Mouse (Mus musculus): ENCODE measurements around the gene Mknk2. TPM values are rescaled to one million over a fixed set of nuclear protein-coding genes. Genes with fewer than 3 reads are reported as not detected.
A peak's percentile ranks its signal among the peaks of the same experiment; 100 is the strongest.

Mknk2 gene
- total and polyA plus RNA-seq, 2 experiments from 2014 or later: 43.6 to 69.8 TPM

- ATAC-seq (no peak), DNase-seq (no peak)
- no peak overlapping the region for H3K9ac ChIP-seq
- TF ChIP-seq CTCF (IDR thresholded peaks at IDR 0.05; ENCODE audit: low read depth): no peak
- no peak overlapping the region for H3K4me2 ChIP-seq (ENCODE audit: low read depth)
- H3K4me1 ChIP-seq (ENCODE audit: insufficient read depth): peaks cover 21% of the 10 kb centered on the region
- H3K27me3 ChIP-seq (ENCODE audit: insufficient read depth, low read length): no peaks in the 10 kb centered on the region
- H3K9me3 ChIP-seq (ENCODE audit: low read length): no peaks in the 10 kb centered on the region
- no peak overlapping the region for H3K27ac ChIP-seq (ENCODE audit: low read depth, low read length)
- peaks cover 22% of the 10 kb centered on the region for H3K36me3 ChIP-seq (ENCODE audit: insufficient read depth)
- no peak overlapping the region for H3K4me3 ChIP-seq (ENCODE audit: low read depth, low read length)
- 89% methylated on average over 2 of the region's 2 CpGs for WGBS
These were observed 2.4 kb upstream of the Mknk2 start for GRCm38 (mm10) chr10:80680260-80680696.

GRCm38 (mm10) chr10:80679556-80680259, 1.8 kb upstream of the Mknk2 start:
- Histone ChIP-seq H3K4me2 (ENCODE audit: low read depth) (no peak overlapping the region), H3K9me3 (ENCODE audit: low read length) (no peaks in the 10 kb centered on the region), H3K9ac (no peak overlapping the region), H3K27ac (ENCODE audit: low read depth, low read length) (peak overlapping the region; percentile 98; the same call in 1 of the 2 replicates), H3K4me1 (ENCODE audit: insufficient read depth) (peaks cover 23% of the 10 kb centered on the region), H3K27me3 (ENCODE audit: insufficient read depth, low read length) (no peaks in the 10 kb centered on the region), H3K4me3 (ENCODE audit: low read depth, low read length) (no peak overlapping the region), H3K36me3 (ENCODE audit: insufficient read depth) (peaks cover 17% of the 10 kb centered on the region)
- DNase-seq: no peak
- ATAC-seq: no peak
- 63% methylated on average over 9 of the region's 9 CpGs for WGBS
- no peak for TF ChIP-seq CTCF (IDR thresholded peaks at IDR 0.05; ENCODE audit: low read depth)

DNA sequence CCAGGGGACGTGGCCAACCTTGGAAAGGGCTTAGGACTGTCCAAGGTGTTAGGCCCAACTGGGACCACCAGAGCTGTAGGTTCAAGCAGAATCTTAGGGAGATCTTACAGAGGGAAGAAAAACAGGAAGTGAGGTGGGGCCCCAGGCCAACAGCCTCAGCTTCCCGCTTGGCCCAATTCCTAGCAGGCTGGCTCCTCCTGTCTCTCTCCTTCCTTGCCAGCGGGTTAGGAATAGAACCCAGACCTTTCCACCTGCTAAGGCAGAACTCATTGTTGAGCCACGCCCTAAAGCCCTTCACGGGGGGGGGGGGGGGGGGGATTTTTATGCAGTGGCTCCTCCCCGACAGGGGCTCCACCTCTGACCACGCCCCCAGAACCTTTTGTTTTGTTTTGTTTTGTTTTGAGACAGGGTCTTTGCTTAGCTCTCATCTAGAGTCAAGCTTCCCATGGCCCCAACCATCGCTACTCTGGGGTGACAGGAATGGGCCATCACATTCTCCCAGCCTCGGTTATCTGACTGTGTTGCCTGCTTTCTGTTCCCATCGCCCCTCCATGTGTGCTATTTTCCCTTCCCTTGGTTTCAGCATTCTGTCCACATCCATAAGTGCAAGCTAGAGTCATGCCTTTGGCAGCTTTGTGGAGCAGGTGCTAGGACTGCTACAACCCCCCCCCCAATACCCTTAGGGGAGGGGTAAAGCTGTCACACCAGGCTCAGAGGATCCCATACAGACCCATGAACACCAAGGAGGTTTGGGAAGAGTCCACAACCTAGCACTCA, 877 bp upstream of the Mknk2 start:
- Histone ChIP-seq H3K27ac (ENCODE audit: low read depth, low read length) (peak overlapping the region; percentile 98), H3K9me3 (ENCODE audit: low read length) (no peaks in the 10 kb centered on the region), H3K9ac (no peak overlapping the region), H3K27me3 (ENCODE audit: insufficient read depth, low read length) (no peaks in the 10 kb centered on the region), H3K4me2 (ENCODE audit: low read depth) (no peak overlapping the region), H3K4me3 (ENCODE audit: low read depth, low read length) (no peak overlapping the region), H3K36me3 (ENCODE audit: insufficient read depth) (peaks cover 11% of the 10 kb centered on the region), H3K4me1 (ENCODE audit: insufficient read depth) (peaks cover 32% of the 10 kb centered on the region)
- WGBS: 40% methylated on average over 9 of the region's 10 CpGs
- no peak for TF ChIP-seq CTCF (IDR thresholded peaks at IDR 0.05; ENCODE audit: low read depth)
- ATAC-seq (no peak), DNase-seq (no peak)

DNA sequence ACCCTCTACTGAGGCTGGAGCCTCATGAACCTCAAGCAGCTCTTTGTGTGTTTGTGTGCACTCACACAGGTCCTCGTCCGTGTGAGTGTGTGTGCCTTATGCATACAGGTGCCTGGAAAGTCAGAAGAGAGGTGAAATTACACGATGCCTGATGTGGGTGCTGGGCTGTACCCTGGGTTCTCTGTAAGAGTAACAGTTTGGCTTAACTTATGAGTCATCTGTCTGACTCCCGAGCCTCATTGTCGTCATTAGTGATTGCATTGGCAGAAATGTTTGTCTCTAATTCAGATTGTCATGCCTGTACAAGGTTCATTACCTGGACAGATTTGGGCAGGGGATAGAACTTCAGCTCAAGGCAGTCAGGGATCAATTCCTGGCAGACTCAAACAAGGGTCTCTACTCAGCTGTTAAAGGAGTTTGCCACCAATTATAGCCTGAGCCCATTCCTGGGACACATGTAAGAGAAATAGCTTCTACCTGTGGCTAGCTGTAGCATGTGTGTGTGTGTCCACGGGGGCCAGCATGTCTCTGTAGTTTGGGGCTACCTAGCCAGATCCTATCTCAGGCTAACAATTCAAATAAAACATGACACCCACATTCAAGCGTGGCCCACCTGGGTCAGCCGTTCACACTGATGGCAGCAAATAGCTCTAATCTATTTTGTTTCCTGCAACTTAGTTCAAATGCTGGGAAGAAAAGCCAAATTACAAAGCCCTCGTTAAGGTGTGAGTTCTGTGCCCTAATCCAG, 610 bp downstream of the Mknk2 start:
- Histone ChIP-seq H3K4me1 (ENCODE audit: insufficient read depth) (peaks cover 35% of the 10 kb centered on the region), H3K9ac (peak overlapping the region; percentile 73), H3K27me3 (ENCODE audit: insufficient read depth, low read length) (no peaks in the 10 kb centered on the region), H3K4me2 (ENCODE audit: low read depth) (peak overlapping the region; percentile 71), H3K4me3 (ENCODE audit: low read depth, low read length) (peak overlapping the region; percentile 45), H3K36me3 (ENCODE audit: insufficient read depth) (no peaks in the 10 kb centered on the region; the same call in 1 of the 2 replicates), H3K27ac (ENCODE audit: low read depth, low read length) (peak overlapping the region; percentile 98), H3K9me3 (ENCODE audit: low read length) (no peaks in the 10 kb centered on the region)
- TF ChIP-seq CTCF (IDR thresholded peaks at IDR 0.05; ENCODE audit: low read depth): no peak
- no peak for DNase-seq
- 27% methylated on average over 9 of the region's 9 CpGs for WGBS
- ATAC-seq: no peak

DNA sequence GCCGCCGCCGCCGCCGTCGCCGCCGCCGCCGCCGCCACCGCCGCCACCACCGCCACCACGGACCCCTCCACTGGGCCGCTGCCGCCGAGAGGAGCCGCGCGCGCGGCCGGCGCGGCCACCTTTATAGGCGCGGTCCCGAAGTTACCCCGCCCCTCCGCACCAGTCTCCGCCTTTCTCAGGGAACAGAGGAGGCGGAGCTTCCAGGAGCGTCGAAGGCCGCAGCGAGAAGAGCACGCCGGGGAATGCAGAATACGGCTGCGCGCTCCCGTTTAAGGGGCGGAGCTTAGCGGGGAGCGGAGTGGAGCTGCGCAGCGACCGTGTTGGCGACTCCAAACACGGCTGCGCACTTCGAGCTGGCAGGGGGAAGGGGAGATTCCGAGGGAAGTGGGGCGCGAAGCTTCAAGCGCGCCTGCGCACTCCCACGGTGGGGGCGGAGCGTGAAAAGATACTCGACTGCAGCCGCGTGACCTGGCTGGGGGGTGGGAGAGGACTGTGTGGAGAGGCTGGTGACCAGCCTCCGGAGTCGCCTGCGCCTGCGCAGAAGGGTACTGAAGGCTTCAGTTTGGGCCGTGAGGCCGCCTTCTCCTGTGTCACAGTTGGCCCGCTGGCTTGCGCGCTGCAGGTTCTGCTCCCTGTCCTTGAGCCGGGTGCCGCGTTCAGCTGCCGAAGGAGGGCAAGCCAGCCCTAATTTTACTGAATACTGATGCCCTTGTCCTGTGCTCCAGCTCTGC, 1.5 kb downstream of the Mknk2 start:
- Histone ChIP-seq H3K9ac (peak overlapping the region; percentile 94), H3K36me3 (ENCODE audit: insufficient read depth) (peaks cover 3% of the 10 kb centered on the region), H3K4me3 (ENCODE audit: low read depth, low read length) (peak overlapping the region; percentile 88), H3K4me1 (ENCODE audit: insufficient read depth) (peaks cover 35% of the 10 kb centered on the region), H3K27ac (ENCODE audit: low read depth, low read length) (peak overlapping the region; percentile 98), H3K9me3 (ENCODE audit: low read length) (no peaks in the 10 kb centered on the region), H3K27me3 (ENCODE audit: insufficient read depth, low read length) (no peaks in the 10 kb centered on the region), H3K4me2 (ENCODE audit: low read depth) (peak overlapping the region; percentile 72)
- TF ChIP-seq CTCF (IDR thresholded peaks at IDR 0.05; ENCODE audit: low read depth): no peak
- peak; percentile 95 for ATAC-seq
- WGBS: 4% methylated on average over 63 of the region's 78 CpGs
- DNase-seq: peak; percentile 100

- peaks cover 35% of the 10 kb centered on the region for H3K4me1 ChIP-seq (ENCODE audit: insufficient read depth)
- ATAC-seq (peak; percentile 0), DNase-seq (peak; percentile 54)
- peak overlapping the region; percentile 72 for H3K4me2 ChIP-seq (ENCODE audit: low read depth)
- peaks cover 10% of the 10 kb centered on the region for H3K36me3 ChIP-seq (ENCODE audit: insufficient read depth)
- TF ChIP-seq CTCF (IDR thresholded peaks at IDR 0.05; ENCODE audit: low read depth): peak; percentile 23; the same call in 1 of the 2 replicates
- 2% methylated on average over 51 of the region's 54 CpGs for WGBS
- peak overlapping the region; percentile 88 for H3K4me3 ChIP-seq (ENCODE audit: low read depth, low read length)
- H3K27me3 ChIP-seq (ENCODE audit: insufficient read depth, low read length): no peaks in the 10 kb centered on the region
- no peaks in the 10 kb centered on the region for H3K9me3 ChIP-seq (ENCODE audit: low read length)
- H3K27ac ChIP-seq (ENCODE audit: low read depth, low read length): peak overlapping the region; percentile 88
- H3K9ac ChIP-seq: peak overlapping the region; percentile 94
These were observed 2.3 kb downstream of the Mknk2 start for GRCm38 (mm10) chr10:80675405-80676197.
